Mouse (Mus musculus) stomach, postnatal 0 days (tissue): ENCODE data around the gene Ap4m1.

ENCODE experiments used
- CTCF ChIP-seq: IDR thresholded peaks from 2 replicates; pipeline ENCODE4 v1.5.1; 2016; ENCODE audit warnings: antibody characterized with exemption, low read depth, mild to moderate bottlenecking, moderate library complexity
- EP300 ChIP-seq: optimal IDR thresholded peaks from 2 replicates; pipeline ENCODE3; 2016; ENCODE audit warnings: antibody characterized with exemption

DNA sequence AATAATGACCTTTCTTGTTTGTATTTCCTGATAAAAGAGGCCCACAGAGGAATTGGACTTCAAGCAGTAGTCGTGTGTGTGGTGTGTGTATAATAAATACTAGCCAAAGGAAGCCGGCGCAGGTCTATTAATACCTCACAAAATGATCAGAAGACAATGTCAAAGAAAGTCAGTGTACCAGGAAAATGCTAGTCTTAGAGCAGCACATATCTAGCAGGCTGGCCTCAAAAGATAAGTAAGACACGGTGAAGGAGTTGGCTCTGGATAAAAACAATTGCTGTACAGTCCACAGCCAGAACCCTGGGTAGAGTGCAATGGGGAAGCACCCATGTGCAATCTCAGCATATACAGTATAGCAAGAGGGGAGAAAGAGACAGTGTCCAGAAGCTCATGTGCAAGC, 34.5 kb upstream of the Ap4m1 start:
- TF ChIP-seq CTCF (no peak), EP300 (no peak)
